Mouse (Mus musculus): ENCODE results near the gene Zfp385c. TPM values are rescaled to one million over a fixed set of nuclear protein-coding genes. Genes with fewer than 3 reads are reported as not detected.

Gene Zfp385c
- polyA plus RNA-seq, 1 experiment from 2014 or later: 1.7 TPM

- Histone ChIP-seq H3K9ac (ENCODE audit: low read depth, low read length) (no peak overlapping the region), H3K4me1 (ENCODE audit: control insufficient read depth, insufficient read depth, low read length) (peaks cover 2% of the 10 kb centered on the region; the same call in 1 of the 2 replicates), H3K27me3 (replicated peaks; ENCODE audit: control insufficient read depth, insufficient read depth, low read length) (no peaks in the 10 kb centered on the region), H3K36me3 (ENCODE audit: control insufficient read depth, insufficient read depth, low read length) (peaks cover 42% of the 10 kb centered on the region), H3K9me3 (ENCODE audit: control insufficient read depth, low read length) (no peaks in the 10 kb centered on the region), H3K4me2 (ENCODE audit: low read depth, low read length) (no peak overlapping the region), H3K4me3 (ENCODE audit: low read depth, low read length) (no peak overlapping the region), H3K27ac (replicated peaks; ENCODE audit: low read depth, low read length) (no peak overlapping the region)
- 79% methylated on average over 4 of the region's 4 CpGs for WGBS
- DNase-seq (ENCODE audit: low spot score) (no peak), ATAC-seq (ENCODE audit: low read depth) (no peak)
Measured at GRCm38 (mm10) chr11:100604321-100605005, 87.8 kb downstream of the Zfp385c start.

- Histone ChIP-seq H3K4me2 (ENCODE audit: low read depth, low read length) (no peak overlapping the region), H3K36me3 (ENCODE audit: control insufficient read depth, insufficient read depth, low read length) (peaks cover 48% of the 10 kb centered on the region), H3K27ac (replicated peaks; ENCODE audit: low read depth, low read length) (no peak overlapping the region), H3K4me1 (ENCODE audit: control insufficient read depth, insufficient read depth, low read length) (no peaks in the 10 kb centered on the region), H3K27me3 (replicated peaks; ENCODE audit: control insufficient read depth, insufficient read depth, low read length) (no peaks in the 10 kb centered on the region), H3K9me3 (ENCODE audit: control insufficient read depth, low read length) (no peaks in the 10 kb centered on the region), H3K9ac (ENCODE audit: low read depth, low read length) (no peak overlapping the region), H3K4me3 (ENCODE audit: low read depth, low read length) (no peak overlapping the region)
- WGBS: 87% methylated on average over 8 of the region's 8 CpGs
- DNase-seq (ENCODE audit: low spot score) (no peak), ATAC-seq (ENCODE audit: low read depth) (no peak)
Measured at GRCm38 (mm10) chr11:100603813-100604212, 88.4 kb downstream of the Zfp385c start.

GRCm38 (mm10) chr11:100603155-100603554 is 89.1 kb downstream of the Zfp385c start:
- no peak overlapping the region for H3K4me2 ChIP-seq (ENCODE audit: low read depth, low read length)
- no peak overlapping the region for H3K27ac ChIP-seq (replicated peaks; ENCODE audit: low read depth, low read length)
- DNase-seq (ENCODE audit: low spot score) (no peak), ATAC-seq (ENCODE audit: low read depth) (no peak)
- 93% methylated on average over 9 of the region's 9 CpGs for WGBS
- no peaks in the 10 kb centered on the region for H3K4me1 ChIP-seq (ENCODE audit: control insufficient read depth, insufficient read depth, low read length)
- H3K4me3 ChIP-seq (ENCODE audit: low read depth, low read length): no peak overlapping the region
- H3K9me3 ChIP-seq (ENCODE audit: control insufficient read depth, low read length): no peaks in the 10 kb centered on the region
- no peak overlapping the region for H3K9ac ChIP-seq (ENCODE audit: low read depth, low read length)
- H3K27me3 ChIP-seq (replicated peaks; ENCODE audit: control insufficient read depth, insufficient read depth, low read length): no peaks in the 10 kb centered on the region
- peaks cover 55% of the 10 kb centered on the region for H3K36me3 ChIP-seq (ENCODE audit: control insufficient read depth, insufficient read depth, low read length)

GRCm38 (mm10) chr11:100601372-100601771 is 90.9 kb downstream of the Zfp385c start:
- H3K9ac ChIP-seq (ENCODE audit: low read depth, low read length): no peak overlapping the region
- DNase-seq (ENCODE audit: low spot score): no peak
- H3K4me3 ChIP-seq (ENCODE audit: low read depth, low read length): no peak overlapping the region
- H3K4me2 ChIP-seq (ENCODE audit: low read depth, low read length): no peak overlapping the region
- WGBS: 95% methylated on average over 3 of the region's 3 CpGs
- H3K27me3 ChIP-seq (replicated peaks; ENCODE audit: control insufficient read depth, insufficient read depth, low read length): no peaks in the 10 kb centered on the region
- H3K9me3 ChIP-seq (ENCODE audit: control insufficient read depth, low read length): no peaks in the 10 kb centered on the region
- no peak overlapping the region for H3K27ac ChIP-seq (replicated peaks; ENCODE audit: low read depth, low read length)
- no peak for ATAC-seq (ENCODE audit: low read depth)
- peaks cover 69% of the 10 kb centered on the region for H3K36me3 ChIP-seq (ENCODE audit: control insufficient read depth, insufficient read depth, low read length)
- no peaks in the 10 kb centered on the region for H3K4me1 ChIP-seq (ENCODE audit: control insufficient read depth, insufficient read depth, low read length)

GRCm38 (mm10) chr11:100598074-100598473 is 94.2 kb downstream of the Zfp385c start:
- no peaks in the 10 kb centered on the region for H3K9me3 ChIP-seq (ENCODE audit: control insufficient read depth, low read length)
- WGBS: 89% methylated on average over 4 of the region's 4 CpGs
- H3K4me2 ChIP-seq (ENCODE audit: low read depth, low read length): no peak overlapping the region
- no peaks in the 10 kb centered on the region for H3K4me1 ChIP-seq (ENCODE audit: control insufficient read depth, insufficient read depth, low read length)
- H3K27ac ChIP-seq (replicated peaks; ENCODE audit: low read depth, low read length): no peak overlapping the region
- ATAC-seq (ENCODE audit: low read depth) (no peak), DNase-seq (ENCODE audit: low spot score) (no peak)
- no peak overlapping the region for H3K4me3 ChIP-seq (ENCODE audit: low read depth, low read length)
- no peak overlapping the region for H3K9ac ChIP-seq (ENCODE audit: low read depth, low read length)
- no peaks in the 10 kb centered on the region for H3K27me3 ChIP-seq (replicated peaks; ENCODE audit: control insufficient read depth, insufficient read depth, low read length)
- peaks cover 95% of the 10 kb centered on the region for H3K36me3 ChIP-seq (ENCODE audit: control insufficient read depth, insufficient read depth, low read length)

GRCm38 (mm10) chr11:100595533-100595932 is 96.7 kb downstream of the Zfp385c start:
- 77% methylated on average over 4 of the region's 4 CpGs for WGBS
- Histone ChIP-seq H3K9ac (ENCODE audit: low read depth, low read length) (no peak overlapping the region), H3K4me2 (ENCODE audit: low read depth, low read length) (no peak overlapping the region), H3K4me1 (ENCODE audit: control insufficient read depth, insufficient read depth, low read length) (no peaks in the 10 kb centered on the region), H3K9me3 (ENCODE audit: control insufficient read depth, low read length) (no peaks in the 10 kb centered on the region), H3K27me3 (replicated peaks; ENCODE audit: control insufficient read depth, insufficient read depth, low read length) (no peaks in the 10 kb centered on the region), H3K36me3 (ENCODE audit: control insufficient read depth, insufficient read depth, low read length) (peaks cover 100% of the 10 kb centered on the region), H3K4me3 (ENCODE audit: low read depth, low read length) (no peak overlapping the region), H3K27ac (replicated peaks; ENCODE audit: low read depth, low read length) (no peak overlapping the region)
- ATAC-seq (ENCODE audit: low read depth) (no peak), DNase-seq (ENCODE audit: low spot score) (no peak)

GRCm38 (mm10) chr11:100594608-100595007 is 97.6 kb downstream of the Zfp385c start:
- Histone ChIP-seq H3K4me1 (ENCODE audit: control insufficient read depth, insufficient read depth, low read length) (no peaks in the 10 kb centered on the region), H3K4me3 (ENCODE audit: low read depth, low read length) (no peak overlapping the region), H3K36me3 (ENCODE audit: control insufficient read depth, insufficient read depth, low read length) (peaks cover 100% of the 10 kb centered on the region), H3K4me2 (ENCODE audit: low read depth, low read length) (no peak overlapping the region), H3K9me3 (ENCODE audit: control insufficient read depth, low read length) (no peaks in the 10 kb centered on the region), H3K27ac (replicated peaks; ENCODE audit: low read depth, low read length) (no peak overlapping the region), H3K27me3 (replicated peaks; ENCODE audit: control insufficient read depth, insufficient read depth, low read length) (no peaks in the 10 kb centered on the region), H3K9ac (ENCODE audit: low read depth, low read length) (no peak overlapping the region)
- ATAC-seq (ENCODE audit: low read depth) (no peak), DNase-seq (ENCODE audit: low spot score) (no peak)
- 84% methylated on average over 7 of the region's 7 CpGs for WGBS

- no peak overlapping the region for H3K27ac ChIP-seq (replicated peaks; ENCODE audit: low read depth, low read length)
- H3K4me3 ChIP-seq (ENCODE audit: low read depth, low read length): no peak overlapping the region
- no peaks in the 10 kb centered on the region for H3K27me3 ChIP-seq (replicated peaks; ENCODE audit: control insufficient read depth, insufficient read depth, low read length)
- no peak overlapping the region for H3K4me2 ChIP-seq (ENCODE audit: low read depth, low read length)
- H3K4me1 ChIP-seq (ENCODE audit: control insufficient read depth, insufficient read depth, low read length): no peaks in the 10 kb centered on the region
- WGBS: 87% methylated on average over 11 of the region's 11 CpGs
- DNase-seq (ENCODE audit: low spot score) (no peak), ATAC-seq (ENCODE audit: low read depth) (no peak)
- H3K36me3 ChIP-seq (ENCODE audit: control insufficient read depth, insufficient read depth, low read length): peaks cover 100% of the 10 kb centered on the region
- no peak overlapping the region for H3K9ac ChIP-seq (ENCODE audit: low read depth, low read length)
- H3K9me3 ChIP-seq (ENCODE audit: control insufficient read depth, low read length): no peaks in the 10 kb centered on the region
Measured at GRCm38 (mm10) chr11:100592346-100593046, 99.8 kb downstream of the Zfp385c start.

- Histone ChIP-seq H3K4me1 (ENCODE audit: control insufficient read depth, insufficient read depth, low read length) (no peaks in the 10 kb centered on the region), H3K27ac (replicated peaks; ENCODE audit: low read depth, low read length) (no peak overlapping the region), H3K36me3 (ENCODE audit: control insufficient read depth, insufficient read depth, low read length) (peaks cover 100% of the 10 kb centered on the region), H3K4me3 (ENCODE audit: low read depth, low read length) (no peak overlapping the region), H3K27me3 (replicated peaks; ENCODE audit: control insufficient read depth, insufficient read depth, low read length) (no peaks in the 10 kb centered on the region), H3K9ac (ENCODE audit: low read depth, low read length) (no peak overlapping the region), H3K9me3 (ENCODE audit: control insufficient read depth, low read length) (no peaks in the 10 kb centered on the region), H3K4me2 (ENCODE audit: low read depth, low read length) (no peak overlapping the region)
- 92% methylated on average over 2 of the region's 2 CpGs for WGBS
- DNase-seq (ENCODE audit: low spot score) (no peak), ATAC-seq (ENCODE audit: low read depth) (no peak)
Measured at GRCm38 (mm10) chr11:100588462-100588861, 103.8 kb downstream of the Zfp385c start.

All from embryonic facial prominence, embryonic 14.5 days (tissue).